Mouse (Mus musculus): Measurements from ENCODE around the gene Gm49486. TPM values are rescaled to one million over a fixed set of nuclear protein-coding genes. Genes with fewer than 3 reads are reported as not detected.
"Not testable (repeated sequence)": the region's sequence is repeated elsewhere in the genome, so short reads cannot be mapped to it uniquely, and the experiment has no call there.

The Gm49486 gene
- polyA plus RNA-seq, 1 experiment from 2014 or later = not detected

GRCm38 (mm10) chr15:79208758-79209439 lies 20.3 kb upstream of the Gm49486 start:
- Histone ChIP-seq H3K36me3 (ENCODE audit: inconsistent target) (no peaks in the 10 kb centered on the region), H3K79me2 (ENCODE audit: inconsistent target) (peaks cover 6% of the 10 kb centered on the region; the same call in 1 of the 2 replicates), H3K27ac (peak overlapping the region; percentile 75), H3K4me3 (ENCODE audit: inconsistent target) (peak overlapping the region; percentile 37)
- WGBS (ENCODE audit: missing documents) = 34% methylated on average over 27 of the region's 27 CpGs

- H3K4me3 ChIP-seq (ENCODE audit: inconsistent target) = no peak overlapping the region
- H3K36me3 ChIP-seq (ENCODE audit: inconsistent target) = no peaks in the 10 kb centered on the region
- peaks cover 6% of the 10 kb centered on the region; the same call in 1 of the 2 replicates for H3K79me2 ChIP-seq (ENCODE audit: inconsistent target)
- no peak overlapping the region for H3K27ac ChIP-seq
- WGBS (ENCODE audit: missing documents) = 95% methylated on average over 2 of the region's 2 CpGs
Measured at GRCm38 (mm10) chr15:79210357-79210756, 18.8 kb upstream of the Gm49486 start.

- H3K4me3 ChIP-seq (ENCODE audit: inconsistent target) = no peak overlapping the region
- peaks cover 6% of the 10 kb centered on the region; the same call in 1 of the 2 replicates for H3K79me2 ChIP-seq (ENCODE audit: inconsistent target)
- no peaks in the 10 kb centered on the region for H3K36me3 ChIP-seq (ENCODE audit: inconsistent target)
- 97% methylated on average over 25 of the region's 26 CpGs for WGBS (ENCODE audit: missing documents)
- H3K27ac ChIP-seq = no peak overlapping the region
Measured at GRCm38 (mm10) chr15:79212750-79213446, 16.3 kb upstream of the Gm49486 start.

GRCm38 (mm10) chr15:79213591-79213990 lies 15.6 kb upstream of the Gm49486 start:
- H3K36me3 ChIP-seq (ENCODE audit: inconsistent target) = no peaks in the 10 kb centered on the region

GRCm38 (mm10) chr15:79216191-79216590 lies 13.0 kb upstream of the Gm49486 start:
- Histone ChIP-seq H3K27ac (no peak overlapping the region), H3K4me3 (ENCODE audit: inconsistent target) (no peak overlapping the region), H3K79me2 (ENCODE audit: inconsistent target) (no peaks in the 10 kb centered on the region), H3K36me3 (ENCODE audit: inconsistent target) (no peaks in the 10 kb centered on the region)
- 90% methylated on average over 3 of the region's 3 CpGs for WGBS (ENCODE audit: missing documents)

More at GRCm38 (mm10) chr15:79213591-79213990, 15.6 kb upstream of the Gm49486 start:
- H3K27ac ChIP-seq = no peak overlapping the region
- H3K79me2 ChIP-seq (ENCODE audit: inconsistent target) = peaks cover 6% of the 10 kb centered on the region; the same call in 1 of the 2 replicates
- WGBS (ENCODE audit: missing documents) = 90% methylated on average over 6 of the region's 6 CpGs
- no peak overlapping the region for H3K4me3 ChIP-seq (ENCODE audit: inconsistent target)

- no peak overlapping the region for H3K4me3 ChIP-seq (ENCODE audit: inconsistent target)
- H3K27ac ChIP-seq = no peak overlapping the region
- no peaks in the 10 kb centered on the region for H3K36me3 ChIP-seq (ENCODE audit: inconsistent target)
- no peaks in the 10 kb centered on the region for H3K79me2 ChIP-seq (ENCODE audit: inconsistent target)
- 25% methylated on average over 1 of the region's 1 CpGs for WGBS (ENCODE audit: missing documents)
Measured at GRCm38 (mm10) chr15:79219572-79219971, 9.6 kb upstream of the Gm49486 start.

GRCm38 (mm10) chr15:79223641-79224040 lies 5.5 kb upstream of the Gm49486 start:
- whole genome bisulfite sequencing (ENCODE audit: missing documents) = 55% methylated on average over 4 of the region's 5 CpGs
- Histone ChIP-seq H3K27ac (no peak overlapping the region), H3K36me3 (ENCODE audit: inconsistent target) (no peaks in the 10 kb centered on the region)

GRCm38 (mm10) chr15:79224685-79225084 lies 4.5 kb upstream of the Gm49486 start:
- 14% methylated on average over 5 of the region's 5 CpGs for WGBS (ENCODE audit: missing documents)
- no peak overlapping the region for H3K4me3 ChIP-seq (ENCODE audit: inconsistent target)

More at GRCm38 (mm10) chr15:79223641-79224040, 5.5 kb upstream of the Gm49486 start:
- Histone ChIP-seq H3K79me2 (ENCODE audit: inconsistent target) (no peaks in the 10 kb centered on the region), H3K4me3 (ENCODE audit: inconsistent target) (no peak overlapping the region)

GRCm38 (mm10) chr15:79225780-79226179 lies 3.4 kb upstream of the Gm49486 start:
- WGBS (ENCODE audit: missing documents) = 51% methylated on average over 2 of the region's 2 CpGs
- H3K36me3 ChIP-seq (ENCODE audit: inconsistent target); H3K27ac ChIP-seq; H3K4me3 ChIP-seq (ENCODE audit: inconsistent target); H3K79me2 ChIP-seq (ENCODE audit: inconsistent target): not testable (repeated sequence)

More at GRCm38 (mm10) chr15:79224685-79225084, 4.5 kb upstream of the Gm49486 start:
- Histone ChIP-seq H3K36me3 (ENCODE audit: inconsistent target) (no peaks in the 10 kb centered on the region), H3K27ac (no peak overlapping the region), H3K79me2 (ENCODE audit: inconsistent target) (no peaks in the 10 kb centered on the region)

- WGBS (ENCODE audit: missing documents) = 92% methylated on average over 9 of the region's 9 CpGs
- Histone ChIP-seq H3K79me2 (ENCODE audit: inconsistent target) (no peaks in the 10 kb centered on the region), H3K27ac (no peak overlapping the region), H3K36me3 (ENCODE audit: inconsistent target) (peaks cover 10% of the 10 kb centered on the region; the same call in 1 of the 2 replicates), H3K4me3 (ENCODE audit: inconsistent target) (no peak overlapping the region)
Measured at GRCm38 (mm10) chr15:79235268-79235667, 6.1 kb downstream of the Gm49486 start.

- Histone ChIP-seq H3K79me2 (ENCODE audit: inconsistent target) (no peaks in the 10 kb centered on the region), H3K27ac (no peak overlapping the region), H3K4me3 (ENCODE audit: inconsistent target) (no peak overlapping the region), H3K36me3 (ENCODE audit: inconsistent target) (peaks cover 18% of the 10 kb centered on the region; the same call in 1 of the 2 replicates)
- 95% methylated on average over 6 of the region's 6 CpGs for WGBS (ENCODE audit: missing documents)
Measured at GRCm38 (mm10) chr15:79238036-79238435, 8.8 kb downstream of the Gm49486 start.

GRCm38 (mm10) chr15:79242574-79243233 lies 13.5 kb downstream of the Gm49486 start:
- WGBS (ENCODE audit: missing documents) = 84% methylated on average over 13 of the region's 13 CpGs
- H3K79me2 ChIP-seq (ENCODE audit: inconsistent target) = no peaks in the 10 kb centered on the region
- no peak overlapping the region for H3K4me3 ChIP-seq (ENCODE audit: inconsistent target)
- H3K36me3 ChIP-seq (ENCODE audit: inconsistent target) = peaks cover 18% of the 10 kb centered on the region; the same call in 1 of the 2 replicates
- no peak overlapping the region for H3K27ac ChIP-seq

- H3K36me3 ChIP-seq (ENCODE audit: inconsistent target) = peaks cover 18% of the 10 kb centered on the region; the same call in 1 of the 2 replicates
- peak overlapping the region; percentile 25 for H3K27ac ChIP-seq
- H3K79me2 ChIP-seq (ENCODE audit: inconsistent target) = no peaks in the 10 kb centered on the region
- 13% methylated on average over 10 of the region's 10 CpGs for WGBS (ENCODE audit: missing documents)
- H3K4me3 ChIP-seq (ENCODE audit: inconsistent target) = no peak overlapping the region
Measured at GRCm38 (mm10) chr15:79243234-79244042, 14.2 kb downstream of the Gm49486 start.

All from macrophage (primary cell).